Mouse (Mus musculus) limb, embryonic 11.5 days (tissue): ENCODE measurements at regions not wholly inside any gene's neighbourhood (a gene's known extent, or its start where the extent isn't known, plus 50 kb on each side); places are given as distances from the start of the nearest gene placed in this dataset.

ENCODE experiments used
- ATAC-seq: fragments of 200-750 bp; cut with Nextera tagmentation; 2 replicates; pipeline ENCODE4 v1.8.0; 2017; ENCODE audit warnings: low read depth; ENCODE audit not compliant: insufficient number of reproducible peaks, low FRiP score, low TSS enrichment
- DNase-seq: peaks from one replicate; pipeline ENCODE4 v3.0.0-alpha.2; 2015; ENCODE audit warnings: low spot score
- H3K27ac ChIP-seq: fragments of 300-500 bp; sonication (generic); replicated peaks from 2 replicates; pipeline ENCODE4 v1.5.1; 2014; ENCODE audit warnings: low read depth, mild to moderate bottlenecking, low read length
- H3K27me3 ChIP-seq: fragments of 300-500 bp; sonication (generic); 2 replicates; pipeline ENCODE4 v1.6.1; 2014; ENCODE audit warnings: mild to moderate bottlenecking, low read length, mixed read lengths; ENCODE audit not compliant: control insufficient read depth, insufficient read depth
- H3K36me3 ChIP-seq: fragments of 300-500 bp; sonication (generic); 2 replicates; pipeline ENCODE4 v1.6.1; 2014; ENCODE audit warnings: mild to moderate bottlenecking, low read length, moderate library complexity, mixed read lengths; ENCODE audit not compliant: control insufficient read depth, insufficient read depth
- H3K4me1 ChIP-seq: fragments of 300-500 bp; sonication (generic); 2 replicates; pipeline ENCODE4 v1.6.1; 2014; ENCODE audit warnings: low read length, mixed read lengths; ENCODE audit not compliant: control insufficient read depth, insufficient read depth
- H3K4me2 ChIP-seq: fragments of 300-500 bp; sonication (generic); 2 replicates; pipeline ENCODE4 v1.6.1; 2014; ENCODE audit warnings: low read depth, mild to moderate bottlenecking, moderate library complexity; ENCODE audit not compliant: severe bottlenecking
- H3K4me3 ChIP-seq: fragments of 300-500 bp; sonication (generic); 2 replicates; pipeline ENCODE4 v1.5.1; 2014; ENCODE audit warnings: low read depth, low read length
- H3K9ac ChIP-seq: fragments of 300-500 bp; sonication (generic); 2 replicates; pipeline ENCODE4 v1.6.1; 2014; ENCODE audit warnings: mild to moderate bottlenecking, low read length
- H3K9me3 ChIP-seq: fragments of 300-500 bp; sonication (generic); 2 replicates; pipeline ENCODE4 v1.6.1; 2016; ENCODE audit warnings: low read length; ENCODE audit not compliant: control insufficient read depth
- WGBS: fragments of 180-500 bp; shearing (Covaris S2); extraction: QIAGEN DNeasy Blood & Tissue Kit; methylation state at CpG from one replicate; pipeline ENCODE4 v1.1.7; 2014; 5-methylcytosine and 5-hydroxymethylcytosine counted together

DNA sequence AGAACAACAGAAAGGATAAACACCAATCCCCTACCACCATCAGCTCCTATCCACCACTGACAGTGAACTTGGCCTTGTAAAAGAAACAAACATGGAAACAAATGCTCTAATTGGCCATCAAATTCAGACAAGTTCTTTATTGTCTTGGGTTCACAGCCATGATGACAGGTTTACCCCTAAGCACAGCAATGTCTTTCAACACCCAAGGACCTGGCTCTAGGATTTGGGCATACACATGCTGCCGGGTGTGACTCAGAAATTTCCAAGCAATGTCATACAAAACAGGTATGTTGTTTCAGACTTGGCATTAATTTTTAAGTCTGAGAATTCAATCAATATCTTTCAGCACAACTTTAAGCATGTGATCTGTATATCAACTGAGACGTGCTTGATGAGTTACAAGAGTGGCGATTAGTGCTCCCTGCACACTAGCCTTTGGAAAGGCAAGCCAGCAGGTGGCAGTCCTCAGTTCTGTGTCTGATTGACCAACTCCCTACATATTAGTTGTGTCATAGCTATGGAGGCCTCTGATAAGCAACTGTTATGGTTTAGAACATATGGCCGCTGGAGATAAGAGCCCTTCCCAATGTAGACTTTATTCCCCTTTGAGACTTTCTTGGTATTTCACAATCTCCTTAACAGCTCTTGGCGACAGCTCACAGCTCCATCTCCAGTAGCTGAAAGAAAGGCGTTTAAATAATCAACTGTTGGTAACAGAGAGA lies 149.2 kb upstream of the Bmp4 start:
- H3K9ac ChIP-seq = no peak overlapping the region
- no peaks in the 10 kb centered on the region for H3K4me1 ChIP-seq
- H3K27ac ChIP-seq = no peak overlapping the region
- DNase-seq (no peak), ATAC-seq (no peak)
- no peak overlapping the region for H3K4me3 ChIP-seq
- H3K9me3 ChIP-seq = no peaks in the 10 kb centered on the region
- H3K36me3 ChIP-seq = no peaks in the 10 kb centered on the region
- WGBS = 91% methylated on average over 6 of the region's 6 CpGs
- no peaks in the 10 kb centered on the region for H3K27me3 ChIP-seq
- no peak overlapping the region for H3K4me2 ChIP-seq

DNA sequence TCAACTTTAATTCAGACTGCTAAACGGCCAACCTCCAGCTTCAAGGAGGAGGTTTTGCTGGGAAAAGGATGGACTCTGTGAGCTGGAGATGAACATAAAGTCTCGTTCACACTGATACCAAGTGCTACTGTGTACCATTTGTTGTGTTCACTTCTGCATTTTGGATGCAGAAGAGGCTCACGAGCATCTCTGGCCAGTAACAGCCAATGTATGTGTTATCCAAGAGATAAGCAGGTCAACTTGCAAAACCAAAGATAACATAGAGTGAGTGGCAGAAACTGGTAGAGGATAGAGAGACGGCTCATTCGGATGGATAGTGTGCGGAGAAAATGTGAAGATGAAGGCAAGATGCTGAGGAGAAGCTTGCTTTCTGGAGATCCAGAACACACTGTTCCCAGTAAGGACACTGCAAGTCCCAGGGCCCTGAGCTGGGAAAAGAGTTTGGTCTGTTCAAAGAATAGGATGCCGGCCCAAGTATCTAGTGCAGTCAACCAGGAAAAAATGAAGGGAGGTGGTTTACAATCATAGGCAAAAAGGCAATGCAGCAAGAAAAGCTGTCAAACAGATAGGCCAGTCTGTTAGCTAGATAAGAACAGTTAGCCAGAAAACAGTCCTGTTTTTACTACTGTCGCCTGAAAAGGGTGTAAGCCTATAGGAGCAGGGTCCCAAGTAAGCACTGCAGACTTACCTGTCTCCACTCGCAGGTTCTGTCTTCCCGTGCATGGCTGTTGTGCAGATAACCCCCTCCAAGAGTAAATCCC lies 145.7 kb upstream of the Bmp4 start:
- no peaks in the 10 kb centered on the region for H3K9me3 ChIP-seq
- no peak overlapping the region for H3K27ac ChIP-seq
- no peak overlapping the region for H3K4me2 ChIP-seq
- H3K4me1 ChIP-seq = no peaks in the 10 kb centered on the region
- H3K36me3 ChIP-seq = no peaks in the 10 kb centered on the region
- DNase-seq (no peak), ATAC-seq (no peak)
- H3K27me3 ChIP-seq = no peaks in the 10 kb centered on the region
- no peak overlapping the region for H3K4me3 ChIP-seq
- no peak overlapping the region for H3K9ac ChIP-seq
- WGBS = 85% methylated on average over 10 of the region's 10 CpGs

DNA sequence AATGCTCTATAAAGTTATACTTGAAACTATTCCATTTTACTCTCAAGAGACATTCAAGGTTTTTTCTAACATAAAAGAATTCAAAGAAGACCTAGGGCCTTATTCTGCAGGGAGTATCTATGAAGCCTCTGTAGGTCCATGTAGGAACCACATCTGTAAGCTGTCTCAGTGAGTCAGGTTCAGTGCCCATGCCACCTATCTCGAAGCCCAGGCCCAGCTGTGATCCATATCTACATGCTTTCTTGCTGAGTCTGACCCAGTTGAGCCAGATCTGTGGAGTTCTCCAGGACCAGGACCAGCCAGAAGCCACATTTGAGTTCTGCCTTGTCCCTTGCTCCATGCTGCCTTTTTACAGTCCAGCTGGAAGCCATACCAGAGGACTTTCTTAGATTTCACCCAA lies 142.2 kb upstream of the Bmp4 start:
- Histone ChIP-seq H3K4me3 (no peak overlapping the region), H3K27ac (no peak overlapping the region), H3K9ac (no peak overlapping the region), H3K4me1 (no peaks in the 10 kb centered on the region), H3K9me3 (no peaks in the 10 kb centered on the region), H3K36me3 (no peaks in the 10 kb centered on the region), H3K4me2 (no peak overlapping the region), H3K27me3 (no peaks in the 10 kb centered on the region)
- WGBS = 77% methylated on average over 1 of the region's 1 CpGs
- ATAC-seq (no peak), DNase-seq (no peak)

DNA sequence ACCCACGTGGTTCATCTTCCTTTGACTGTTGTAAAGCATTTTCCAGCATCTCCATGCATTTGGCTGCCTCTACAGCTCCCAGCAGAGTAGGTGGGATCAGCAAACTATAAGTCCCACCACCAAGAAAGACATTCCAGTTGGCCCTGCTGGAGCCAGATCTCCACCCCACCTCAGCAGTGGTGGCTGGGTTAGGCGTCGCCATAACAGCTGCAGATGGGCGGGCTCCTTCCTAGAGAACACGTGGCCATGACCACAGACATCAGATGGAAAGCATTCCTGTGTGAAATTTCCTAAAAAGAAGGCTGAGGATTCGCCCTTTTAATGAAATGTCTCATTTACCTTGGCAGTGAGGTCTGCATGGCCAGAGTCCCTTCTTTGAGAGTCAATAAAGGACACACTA lies 140.0 kb upstream of the Bmp4 start:
- WGBS = 83% methylated on average over 6 of the region's 6 CpGs
- Histone ChIP-seq H3K36me3 (no peaks in the 10 kb centered on the region), H3K27me3 (no peaks in the 10 kb centered on the region), H3K9me3 (no peaks in the 10 kb centered on the region), H3K4me3 (no peak overlapping the region), H3K27ac (no peak overlapping the region), H3K9ac (no peak overlapping the region), H3K4me2 (no peak overlapping the region), H3K4me1 (no peaks in the 10 kb centered on the region)
- DNase-seq (no peak), ATAC-seq (no peak)

DNA sequence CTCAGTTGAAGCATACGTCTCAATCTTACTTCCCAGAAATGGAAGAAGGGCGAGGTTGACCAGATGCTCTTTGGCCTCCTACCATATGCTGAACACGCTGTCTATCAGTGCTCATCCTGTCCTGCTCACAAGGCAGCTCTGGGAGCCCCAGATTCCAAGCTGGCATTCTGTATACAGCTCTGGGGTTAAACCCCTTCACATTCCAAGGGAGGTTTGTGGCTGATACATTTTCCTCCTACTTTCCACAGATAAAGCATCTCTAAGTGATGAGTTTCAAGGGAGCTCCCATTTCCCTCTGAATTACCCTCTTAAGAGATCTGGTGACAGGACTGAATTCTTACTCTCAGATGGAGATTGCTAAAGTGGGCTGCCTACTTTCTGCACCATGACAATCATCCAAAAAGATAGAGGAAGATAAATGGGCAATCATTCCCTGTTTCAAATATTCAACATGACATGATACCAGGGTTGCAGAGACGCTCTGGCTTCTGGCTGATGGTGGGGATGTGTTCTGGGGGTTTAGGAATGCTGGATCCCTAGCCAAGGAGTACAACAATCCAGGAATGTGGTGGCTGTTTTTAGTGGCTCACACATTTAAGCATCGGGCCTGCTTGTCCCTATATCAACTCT lies 138.7 kb upstream of the Bmp4 start:
- ATAC-seq (no peak), DNase-seq (no peak)
- WGBS = 80% methylated on average over 5 of the region's 5 CpGs
- no peaks in the 10 kb centered on the region for H3K27me3 ChIP-seq
- H3K4me1 ChIP-seq = no peaks in the 10 kb centered on the region
- no peak overlapping the region for H3K4me3 ChIP-seq
- no peaks in the 10 kb centered on the region for H3K9me3 ChIP-seq
- no peak overlapping the region for H3K27ac ChIP-seq
- H3K9ac ChIP-seq = no peak overlapping the region
- H3K36me3 ChIP-seq = no peaks in the 10 kb centered on the region
- no peak overlapping the region for H3K4me2 ChIP-seq

DNA sequence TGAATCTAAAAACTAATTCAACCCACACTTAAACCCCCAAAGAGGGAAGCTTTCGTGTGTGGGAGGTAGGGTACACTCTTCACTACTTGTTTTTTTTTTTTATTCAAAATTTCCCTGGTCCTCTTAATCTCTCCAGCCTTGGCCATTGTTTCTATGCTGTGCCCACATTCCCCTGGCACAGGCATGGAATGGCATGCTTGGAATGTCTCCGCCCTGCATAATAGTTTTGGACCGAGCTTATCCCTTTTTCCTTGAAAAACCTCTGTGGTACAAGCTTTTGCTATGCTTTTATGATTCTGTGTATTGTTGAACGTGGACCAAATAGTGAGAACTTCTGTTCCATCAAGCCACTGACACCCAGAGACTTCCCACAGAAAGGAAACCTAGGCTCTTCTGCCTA lies 126.8 kb upstream of the Bmp4 start:
- H3K4me3 ChIP-seq = no peak overlapping the region
- WGBS = 85% methylated on average over 4 of the region's 4 CpGs
- H3K27ac ChIP-seq = no peak overlapping the region
- no peak for ATAC-seq
- H3K4me1 ChIP-seq = no peaks in the 10 kb centered on the region
- DNase-seq = no peak
- no peaks in the 10 kb centered on the region for H3K36me3 ChIP-seq
- H3K9ac ChIP-seq = no peak overlapping the region
- H3K9me3 ChIP-seq = no peaks in the 10 kb centered on the region
- no peak overlapping the region for H3K4me2 ChIP-seq
- no peaks in the 10 kb centered on the region for H3K27me3 ChIP-seq

DNA sequence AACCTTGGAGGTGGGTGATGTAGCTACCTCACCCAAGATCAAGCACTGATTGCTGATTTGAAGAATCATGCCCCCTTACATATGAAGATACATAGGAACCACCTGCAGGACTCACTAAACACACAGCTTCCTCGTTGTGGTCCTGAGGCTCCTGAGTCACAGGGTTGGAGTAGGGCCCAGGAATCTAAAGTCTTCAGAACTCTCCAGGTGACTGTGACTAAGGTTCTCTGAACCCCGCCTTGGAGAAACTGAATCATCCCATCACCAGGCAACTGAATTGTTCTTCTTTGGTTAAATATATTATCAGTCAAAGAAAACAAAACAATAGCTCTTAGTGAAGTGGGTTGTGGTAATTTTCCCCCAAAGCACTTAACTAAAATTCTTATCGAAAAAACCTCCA lies 125.8 kb upstream of the Bmp4 start:
- Histone ChIP-seq H3K9me3 (no peaks in the 10 kb centered on the region), H3K9ac (no peak overlapping the region), H3K4me2 (no peak overlapping the region), H3K36me3 (no peaks in the 10 kb centered on the region), H3K27me3 (no peaks in the 10 kb centered on the region), H3K27ac (no peak overlapping the region), H3K4me1 (no peaks in the 10 kb centered on the region), H3K4me3 (no peak overlapping the region)
- DNase-seq = no peak
- WGBS = 90% methylated on average over 3 of the region's 3 CpGs
- ATAC-seq = no peak

DNA sequence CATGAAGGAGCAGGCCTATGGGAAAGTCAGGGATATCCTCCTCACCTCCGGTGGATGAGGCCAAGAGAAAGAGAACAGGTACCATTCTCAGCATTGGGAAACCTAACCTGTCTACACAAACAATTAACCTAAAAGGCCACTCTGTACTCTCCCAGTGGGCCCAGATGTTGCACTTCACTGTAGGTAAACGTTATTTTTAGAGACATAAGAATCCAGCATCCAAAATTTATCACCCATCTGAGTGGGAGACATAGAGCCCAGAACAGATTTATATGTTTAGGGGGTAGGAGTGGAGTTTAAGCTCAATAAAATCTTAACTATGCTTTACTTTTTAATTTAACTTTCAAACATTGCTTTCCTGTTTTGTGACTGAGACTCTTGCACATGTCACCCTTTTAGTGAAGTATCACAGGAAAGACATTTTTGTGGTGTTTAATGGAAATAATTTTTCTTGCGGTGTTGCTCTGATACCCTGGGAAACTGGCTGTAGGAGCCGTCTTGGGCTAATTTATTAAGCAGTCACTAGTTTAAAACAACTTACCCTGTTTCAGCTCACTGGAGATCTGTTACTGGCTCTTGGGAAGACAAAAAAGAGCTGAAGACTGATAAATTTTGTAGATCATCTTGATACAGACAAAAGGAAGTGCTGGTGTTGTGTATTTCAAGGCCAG lies 123.9 kb upstream of the Bmp4 start:
- Histone ChIP-seq H3K4me1 (no peaks in the 10 kb centered on the region), H3K36me3 (no peaks in the 10 kb centered on the region), H3K9me3 (no peaks in the 10 kb centered on the region), H3K27me3 (no peaks in the 10 kb centered on the region), H3K4me3 (no peak overlapping the region), H3K27ac (no peak overlapping the region), H3K4me2 (no peak overlapping the region), H3K9ac (no peak overlapping the region)
- DNase-seq (no peak), ATAC-seq (no peak)
- WGBS = 77% methylated on average over 4 of the region's 4 CpGs
